Mouse (Mus musculus) layer of hippocampus, adult 18-20 months (tissue): ENCODE measurements around the gene Rbfox3. TPM values are rescaled to one million over a fixed set of nuclear protein-coding genes. Genes with fewer than 3 reads are reported as not detected.

Experiments
- DNase-seq, 2 experiments: peaks; one replicate each; pipeline ENCODE4 v3.0.0; 2022; ENCODE audit warnings: low spot score in 2 of 2
- total RNA-seq, 2 experiments: library from RNA; stranded (reverse); gene quantifications; 2 replicates each; pipeline ENCODE4 v1.2.3; 2021

Rbfox3 gene
- total RNA-seq, 2 experiments from 2014 or later: 264 to 275 TPM

DNA sequence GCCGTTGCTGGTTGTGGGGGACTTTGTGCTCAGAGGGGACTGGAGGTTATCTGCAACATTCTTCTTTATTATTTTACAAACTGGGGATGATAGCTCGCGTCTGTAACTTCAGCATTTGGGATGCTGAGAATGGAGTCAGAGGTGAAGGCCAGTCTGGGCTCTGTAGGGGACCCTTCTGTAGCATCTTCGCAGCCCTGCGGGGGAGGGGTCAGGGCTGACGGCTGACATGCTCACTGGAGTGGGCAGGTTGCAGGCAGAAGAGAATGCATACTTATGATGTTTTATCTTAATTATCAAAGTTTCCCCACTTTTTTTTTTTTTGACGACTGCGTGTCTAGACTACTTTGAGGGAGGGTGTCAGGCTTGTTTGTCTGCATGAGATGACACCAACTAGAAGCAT lies 234.1 kb downstream of the Rbfox3 start:
- DNase-seq: no peak

- DNase-seq: no peak
Observed at GRCm38 (mm10) chr11:118676364-118676763, 235.0 kb downstream of the Rbfox3 start.

DNA sequence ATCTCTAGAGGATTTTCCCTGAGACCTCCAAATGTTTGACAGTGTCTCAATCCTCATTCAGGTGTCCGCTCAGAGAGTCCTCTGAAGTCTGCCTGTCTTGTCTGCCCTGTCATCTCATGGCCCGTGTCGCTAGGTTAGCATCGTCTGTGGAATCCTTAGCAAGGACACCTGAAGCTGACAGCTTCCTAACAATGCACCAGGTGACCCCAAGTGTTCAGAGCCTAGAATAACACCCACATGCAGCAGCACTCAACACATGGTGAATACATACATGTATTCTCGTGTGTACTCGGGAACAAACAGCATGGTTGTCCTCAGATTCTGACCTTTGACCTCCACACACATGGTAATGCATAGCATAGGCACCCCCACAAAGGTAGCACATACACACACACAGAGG lies 239.4 kb downstream of the Rbfox3 start:
- DNase-seq: no peak

GRCm38 (mm10) chr11:118671216-118671615 lies 240.2 kb downstream of the Rbfox3 start:
- DNase-seq: no peak

DNA sequence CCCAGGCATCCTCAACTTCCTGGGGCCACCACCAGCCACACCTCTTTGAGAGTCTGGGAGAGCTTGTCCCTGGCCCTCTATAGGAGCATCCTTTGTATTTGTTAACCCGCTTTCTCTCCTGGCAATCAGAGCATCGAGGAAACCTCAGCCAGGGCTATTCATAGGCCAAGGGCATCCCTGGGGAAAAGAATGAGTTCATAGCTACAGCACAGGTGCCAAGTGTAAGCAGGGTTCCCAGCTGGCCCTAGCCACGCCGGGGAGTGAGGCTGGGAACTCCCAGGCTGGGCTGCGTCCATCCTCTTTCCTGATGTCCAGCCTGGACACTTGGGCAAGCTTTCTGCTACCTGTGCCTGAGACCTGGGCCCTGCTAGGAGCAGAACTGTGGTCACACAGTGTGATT lies 241.6 kb downstream of the Rbfox3 start:
- no peak for DNase-seq

- no peak for DNase-seq
Observed at GRCm38 (mm10) chr11:118668351-118668750, 243.0 kb downstream of the Rbfox3 start.

DNA sequence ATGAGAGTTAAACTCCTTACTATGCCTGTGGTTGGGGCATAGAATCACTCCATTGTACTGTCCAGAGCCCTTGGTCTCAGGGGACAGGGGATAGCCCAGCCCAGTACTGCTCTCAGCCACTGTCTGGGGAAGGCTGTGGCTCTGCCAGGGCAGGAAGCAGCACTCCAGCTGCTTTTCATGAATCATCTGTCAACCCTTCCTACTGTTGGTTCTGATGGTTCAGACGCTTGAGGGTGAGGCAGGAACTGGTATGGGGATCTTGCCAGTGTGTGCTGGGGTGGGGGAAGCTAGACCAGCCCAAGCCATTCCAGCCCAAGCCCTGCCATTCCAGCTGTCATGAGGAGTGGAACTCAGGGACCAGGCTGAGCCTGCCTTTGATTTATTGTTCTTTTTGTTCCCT lies 243.5 kb downstream of the Rbfox3 start:
- no peak for DNase-seq

GRCm38 (mm10) chr11:118666172-118666571 lies 245.2 kb downstream of the Rbfox3 start:
- DNase-seq: no peak

DNA sequence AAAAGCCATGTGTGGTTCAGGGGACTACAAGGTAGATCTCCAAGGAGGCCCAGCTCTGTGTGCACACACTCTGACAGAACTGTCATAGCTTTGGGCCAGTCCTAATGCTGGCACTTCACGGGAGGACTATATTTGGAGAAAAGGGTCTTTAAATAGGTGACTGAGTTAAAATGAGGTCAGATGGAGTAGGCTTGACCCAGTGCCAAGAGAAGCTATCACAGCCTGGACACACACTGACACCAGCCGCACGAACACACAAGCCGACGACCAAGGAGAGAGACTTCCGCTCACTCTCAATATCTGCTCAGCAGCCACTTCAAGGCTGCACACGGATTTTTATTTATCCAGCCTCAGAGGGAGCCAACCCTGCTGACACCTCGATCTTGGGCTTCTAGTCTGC lies 248.1 kb downstream of the Rbfox3 start:
- no peak for DNase-seq

DNA sequence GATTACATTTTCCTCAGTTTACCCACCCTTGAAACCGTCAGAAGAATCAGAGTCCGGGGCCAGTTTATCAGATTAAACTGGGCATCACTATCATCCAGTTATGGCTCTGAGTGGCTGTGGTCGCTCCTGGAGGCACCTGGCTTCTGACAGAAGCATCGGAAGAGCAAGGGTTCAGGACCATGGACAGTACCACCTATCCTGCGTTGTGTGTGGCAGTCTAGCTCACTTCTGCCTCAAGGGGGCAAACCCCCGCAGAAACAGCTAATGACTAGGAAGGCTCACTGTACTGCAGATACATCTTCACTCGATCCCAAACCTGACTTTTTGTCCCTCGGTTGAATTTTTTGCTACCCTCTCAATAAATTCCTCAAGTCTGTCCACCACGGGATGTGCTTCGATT lies 252.1 kb downstream of the Rbfox3 start:
- no peak for DNase-seq

DNA sequence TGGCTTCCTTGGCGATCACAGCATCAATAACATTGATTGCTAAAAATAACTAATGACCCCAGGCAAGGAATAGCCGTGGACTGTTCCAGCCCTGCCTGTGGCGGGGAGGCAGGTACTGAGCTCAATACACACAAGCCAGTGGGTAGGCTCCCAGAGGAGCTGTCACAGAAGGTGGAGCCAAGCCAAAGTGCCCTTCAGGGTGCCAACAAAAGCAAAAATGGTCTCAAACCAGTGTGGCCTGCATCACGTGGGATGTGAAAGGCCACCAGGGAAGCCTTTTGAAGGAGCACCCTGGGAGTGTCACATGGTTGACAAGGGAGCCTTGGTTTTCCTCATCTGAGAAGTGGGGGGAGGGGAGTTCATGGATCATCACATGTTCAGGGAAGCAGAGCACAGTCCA lies 255.6 kb downstream of the Rbfox3 start:
- no peak for DNase-seq

DNA sequence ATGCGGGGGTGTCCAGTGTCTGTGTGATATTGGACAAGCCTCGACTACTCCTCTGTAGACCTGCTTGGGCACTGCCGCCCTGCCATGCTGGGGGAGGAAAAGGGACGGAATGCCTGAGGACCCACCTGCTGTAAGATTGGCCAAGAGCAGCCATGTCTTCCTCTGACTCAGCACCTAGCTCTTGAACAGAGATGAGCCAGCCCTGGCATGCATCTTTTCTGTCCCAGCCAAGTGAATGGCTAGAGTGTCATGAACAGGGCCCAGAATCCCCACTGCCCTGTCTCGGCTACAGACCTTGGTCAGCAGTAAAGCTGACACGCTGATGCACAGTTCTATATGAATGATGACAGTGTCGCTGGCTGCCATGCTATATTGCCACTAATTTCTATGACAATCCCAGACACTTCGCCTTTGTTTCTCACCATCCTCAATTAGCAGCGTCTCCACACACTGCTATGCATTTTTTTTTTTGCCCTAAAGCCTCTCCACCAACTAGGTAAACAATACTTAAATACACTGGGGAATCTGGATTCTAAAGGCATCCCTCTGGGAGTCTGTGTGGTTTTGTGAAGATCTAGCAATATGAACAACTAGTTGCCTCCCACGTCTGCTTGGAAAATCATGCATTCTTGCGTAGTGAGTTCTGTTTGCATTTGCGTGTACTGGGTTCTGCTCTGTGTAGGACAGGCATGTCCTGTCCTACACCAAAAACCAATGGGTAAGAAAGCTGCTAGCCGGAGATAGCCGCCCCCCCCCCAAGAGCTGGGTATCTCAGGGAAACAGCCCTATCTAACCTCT lies 257.7 kb downstream of the Rbfox3 start:
- DNase-seq: no peak

GRCm38 (mm10) chr11:118652401-118653240 lies 258.8 kb downstream of the Rbfox3 start:
- DNase-seq: peak in 1 of 2 experiments; percentile 76

GRCm38 (mm10) chr11:118648369-118648768 lies 263.0 kb downstream of the Rbfox3 start:
- DNase-seq: peak in 1 of 2 experiments; percentile 51

GRCm38 (mm10) chr11:118646864-118647263 lies 264.5 kb downstream of the Rbfox3 start:
- DNase-seq: peak in 1 of 2 experiments; percentile 48

DNA sequence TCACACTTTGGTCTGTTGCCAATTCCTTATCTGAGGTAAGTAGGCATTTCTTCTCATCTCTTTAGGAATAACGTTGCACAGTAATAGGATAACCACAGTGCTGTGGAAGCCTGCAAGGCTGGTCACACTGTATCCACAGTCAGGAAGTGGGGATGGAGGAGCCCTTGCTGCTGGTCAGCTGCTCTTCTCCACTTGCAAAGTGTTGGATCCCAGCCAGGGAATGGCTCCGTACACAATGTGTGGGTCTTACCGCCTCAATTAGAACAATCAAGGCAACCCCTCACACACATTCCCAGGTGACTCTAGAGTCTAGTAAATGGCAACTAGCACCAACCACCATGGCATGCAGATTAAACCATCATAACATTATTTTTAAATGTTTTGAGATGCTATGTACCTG lies 266.2 kb downstream of the Rbfox3 start:
- no peak for DNase-seq

DNA sequence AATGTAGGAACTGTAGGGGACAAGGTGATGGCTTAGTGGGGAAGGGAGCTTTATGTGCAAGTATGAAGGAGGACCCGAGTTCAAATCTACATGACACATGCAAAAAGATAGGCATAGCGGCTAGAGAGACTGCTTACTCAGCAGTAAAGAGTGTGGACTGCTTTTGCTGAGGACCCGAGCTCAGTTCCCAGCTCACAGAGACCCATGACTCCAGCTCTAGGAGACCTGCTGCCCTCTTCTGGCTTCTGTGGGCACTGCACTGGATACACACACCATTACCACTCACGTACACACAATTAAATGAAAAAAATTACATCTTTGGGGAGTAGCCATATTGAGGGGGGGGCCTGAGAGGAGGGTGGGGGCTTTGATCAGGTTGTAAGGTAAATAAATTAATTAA lies 270.7 kb downstream of the Rbfox3 start:
- DNase-seq: no peak

GRCm38 (mm10) chr11:118637718-118638117 lies 273.7 kb downstream of the Rbfox3 start:
- DNase-seq: no peak

GRCm38 (mm10) chr11:118634647-118635046 lies 276.8 kb downstream of the Rbfox3 start:
- no peak for DNase-seq

- no peak for DNase-seq
Observed at GRCm38 (mm10) chr11:118629718-118630117, 281.7 kb downstream of the Rbfox3 start.

DNA sequence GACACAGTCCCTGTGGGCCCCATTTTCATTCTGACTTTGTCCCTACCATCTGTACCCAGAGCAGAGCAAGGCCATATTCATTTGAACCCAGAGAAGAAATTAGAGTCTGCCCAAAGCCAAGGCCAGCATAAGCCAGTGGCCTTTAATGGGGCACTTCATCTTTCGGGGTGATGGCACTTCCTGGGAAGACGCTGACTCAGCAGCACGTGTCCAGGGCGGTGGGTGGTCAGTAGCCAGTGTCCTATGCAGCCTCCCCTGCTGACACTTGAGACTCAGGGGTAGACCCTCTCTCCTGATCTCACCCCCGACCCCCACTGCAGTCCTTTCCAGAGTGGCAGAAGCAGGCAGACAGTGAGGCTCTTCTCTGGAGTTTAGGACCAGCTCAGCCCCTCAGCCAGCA lies 283.9 kb downstream of the Rbfox3 start:
- DNase-seq: no peak

- DNase-seq: no peak
Observed at GRCm38 (mm10) chr11:118620869-118621268, 290.5 kb downstream of the Rbfox3 start.
